Mouse (Mus musculus) neutrophil, adult 5-6 weeks (primary cell): ENCODE measurements around the gene Baiap2l1. TPM values are rescaled to one million over a fixed set of nuclear protein-coding genes. Genes with fewer than 3 reads are reported as not detected.

Experiments
- ATAC-seq: fragments of 151-379, 151-347 bp; 2 replicates; pipeline ENCODE4 v1.8.0; 2017; ENCODE audit warnings: mild to moderate bottlenecking, moderate TSS enrichment; ENCODE audit not compliant: insufficient number of reproducible peaks, poor library complexity, low FRiP score, severe bottlenecking; ENCODE audit errors: extremely low read depth
- total RNA-seq: library from RNA; stranded (forward); fragments of 200-1000 nt; gene quantifications from 2 replicates; pipeline ENCODE4 v1.2.3, GENCODE M21; 2017

Baiap2l1 gene
- total RNA-seq, 1 experiment from 2014 or later, result not detected

DNA sequence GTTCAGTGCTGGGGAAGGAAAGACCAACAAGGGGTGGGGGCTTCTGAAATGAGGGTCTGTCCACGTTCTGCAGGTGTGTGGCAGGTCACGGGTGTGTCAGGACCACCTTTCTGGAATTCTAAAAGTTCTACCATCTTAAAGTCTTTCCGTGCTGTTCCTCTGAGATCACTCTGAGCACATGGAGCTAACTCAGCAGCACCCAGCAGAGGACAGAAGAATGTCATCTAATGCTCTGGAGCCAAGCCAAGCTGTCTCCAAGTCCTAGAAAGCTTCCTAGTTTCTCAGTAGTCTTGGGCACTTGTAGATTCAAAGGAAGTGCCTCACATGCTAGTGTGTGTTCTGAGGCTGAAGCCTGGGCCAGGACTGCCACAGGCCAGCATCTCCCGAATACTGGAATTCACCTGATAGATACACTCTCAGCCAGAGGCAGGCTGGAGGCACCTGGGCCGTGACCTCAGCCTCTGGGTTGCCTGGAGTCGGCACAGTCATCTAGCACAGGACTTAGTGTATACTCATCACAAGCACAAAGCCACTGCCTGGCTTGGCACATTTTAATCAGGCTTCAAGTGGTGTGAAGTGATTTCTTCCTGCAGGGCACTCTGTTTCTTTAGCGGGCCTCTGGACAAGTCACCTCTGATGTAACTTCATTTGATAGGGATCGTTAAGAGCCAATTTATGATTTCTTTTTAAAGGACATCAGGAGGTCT is 90.2 kb downstream of the Baiap2l1 start:
- no peak for ATAC-seq

DNA sequence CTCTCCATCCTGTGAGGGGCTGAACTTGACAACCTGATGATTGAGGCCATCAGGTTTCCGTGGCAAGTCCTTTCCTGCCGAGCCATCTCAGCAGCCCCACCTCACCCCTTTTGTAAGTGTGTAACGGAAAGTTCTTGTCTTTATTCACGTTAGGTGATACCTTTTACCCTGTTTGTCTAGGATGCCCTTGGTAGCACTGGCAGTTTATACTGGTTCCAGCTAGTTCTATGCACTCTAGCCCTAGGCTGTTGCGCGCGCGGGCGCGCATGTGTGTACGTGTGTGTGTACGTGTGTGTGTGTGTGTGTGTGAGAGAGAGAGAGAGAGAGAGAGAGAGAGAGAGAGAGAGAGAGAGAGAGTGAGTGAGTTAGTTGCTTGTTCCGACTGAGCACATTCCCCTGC is 94.4 kb downstream of the Baiap2l1 start:
- ATAC-seq, result no peak

GRCm38 (mm10) chr5:144263082-144263481 is 94.8 kb downstream of the Baiap2l1 start:
- ATAC-seq, result no peak

DNA sequence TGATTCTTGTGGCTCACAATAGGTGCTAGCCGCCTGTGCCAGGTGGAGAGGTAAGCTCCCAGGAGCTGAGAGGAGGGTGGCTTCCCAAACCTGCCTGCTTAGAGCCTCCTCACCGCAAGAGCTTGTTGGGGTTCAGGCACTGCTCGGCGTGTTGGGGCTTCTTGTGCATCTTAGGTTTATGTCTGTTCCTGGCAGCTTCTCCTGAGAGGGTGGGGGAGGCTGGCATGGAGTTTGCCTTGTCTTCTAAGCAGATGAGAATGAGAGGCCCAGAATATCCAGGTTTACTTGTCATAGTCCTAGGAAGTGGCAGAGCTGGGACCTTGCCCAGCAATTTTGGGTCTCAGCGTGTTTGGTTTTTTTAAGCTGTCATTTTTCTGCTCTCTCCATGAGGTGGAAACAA is 96.1 kb downstream of the Baiap2l1 start:
- ATAC-seq, result no peak

- ATAC-seq, result no peak
Observed at GRCm38 (mm10) chr5:144261309-144261708, 96.6 kb downstream of the Baiap2l1 start.

DNA sequence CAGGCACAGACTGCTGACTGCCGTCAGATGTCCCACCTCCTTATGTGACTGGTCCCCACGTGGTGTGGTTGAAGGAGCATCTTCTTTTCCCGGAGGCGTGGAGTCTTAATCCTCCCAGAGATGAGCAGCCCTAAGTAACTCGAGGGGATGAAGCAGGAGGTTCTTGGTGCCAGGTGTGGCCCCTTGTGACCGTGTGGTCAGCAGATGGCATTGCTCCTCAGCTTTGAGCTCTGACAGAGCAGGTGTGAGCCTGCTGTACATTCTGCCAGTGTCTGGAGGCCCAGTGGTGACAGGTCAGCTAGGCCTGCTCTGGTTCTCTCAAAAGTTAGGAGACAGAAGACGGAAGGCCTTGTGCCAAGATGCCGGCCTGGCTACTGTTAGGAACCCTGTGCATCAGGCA is 97.4 kb downstream of the Baiap2l1 start:
- ATAC-seq, result no peak

DNA sequence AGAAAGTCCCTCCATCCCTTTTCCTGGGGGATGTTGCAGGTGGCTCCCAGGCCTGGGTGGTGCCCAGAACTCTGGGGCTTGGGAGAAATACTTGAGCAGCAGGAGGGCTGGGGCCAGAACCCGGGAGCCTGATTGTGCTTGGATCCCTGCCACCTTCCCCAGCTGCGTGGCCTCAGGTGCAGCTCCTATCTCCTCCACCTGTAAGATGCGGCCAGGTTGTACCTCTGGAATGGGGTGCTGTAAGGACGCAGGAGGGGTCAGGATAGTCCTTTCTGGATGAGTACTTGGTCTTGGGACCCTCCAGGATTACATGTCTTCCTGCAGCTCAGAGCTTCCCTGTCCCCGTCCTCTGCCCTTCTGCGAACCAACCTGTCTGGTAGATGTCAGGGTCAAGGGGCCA is 98.7 kb downstream of the Baiap2l1 start:
- no peak for ATAC-seq

GRCm38 (mm10) chr5:144258687-144259086 is 99.2 kb downstream of the Baiap2l1 start:
- ATAC-seq, result no peak

GRCm38 (mm10) chr5:144258131-144258611 is 99.7 kb downstream of the Baiap2l1 start:
- no peak for ATAC-seq

DNA sequence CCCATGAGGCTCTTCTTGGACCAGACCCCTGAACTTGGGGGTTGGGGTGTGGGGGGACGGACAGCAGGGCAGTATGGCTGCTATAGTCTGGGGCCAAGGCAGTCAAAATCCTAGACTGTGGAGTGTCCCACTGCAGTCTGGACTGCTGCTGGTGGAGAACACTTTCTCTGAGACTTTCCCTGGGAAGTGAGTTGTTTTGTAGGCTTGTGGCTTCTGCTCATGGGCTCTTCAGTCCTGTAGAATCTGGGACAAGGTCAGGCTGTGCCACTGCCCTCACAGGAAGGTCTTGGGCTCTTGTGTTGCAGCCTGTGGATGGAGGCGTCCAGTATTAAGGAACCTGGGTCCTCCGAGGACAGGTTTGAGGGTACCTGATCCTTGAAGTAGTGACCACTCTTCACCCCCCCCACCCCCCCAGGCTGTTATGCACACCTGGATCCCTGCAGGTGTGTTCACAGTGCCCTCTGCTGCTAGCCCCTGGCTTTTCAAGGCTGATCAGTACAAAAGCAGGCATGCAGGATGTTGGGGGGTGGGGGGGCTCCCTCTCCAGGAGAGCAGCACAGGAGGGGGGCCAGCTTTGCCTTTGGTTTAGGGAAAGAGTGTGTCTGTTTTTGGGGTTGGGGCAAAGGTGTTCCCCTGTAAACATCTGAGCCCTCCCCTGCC is 100.3 kb downstream of the Baiap2l1 start:
- ATAC-seq, result no peak

GRCm38 (mm10) chr5:144256888-144257287 is 101.0 kb downstream of the Baiap2l1 start:
- no peak for ATAC-seq

GRCm38 (mm10) chr5:144256541-144256870 is 101.4 kb downstream of the Baiap2l1 start:
- ATAC-seq, result no peak

DNA sequence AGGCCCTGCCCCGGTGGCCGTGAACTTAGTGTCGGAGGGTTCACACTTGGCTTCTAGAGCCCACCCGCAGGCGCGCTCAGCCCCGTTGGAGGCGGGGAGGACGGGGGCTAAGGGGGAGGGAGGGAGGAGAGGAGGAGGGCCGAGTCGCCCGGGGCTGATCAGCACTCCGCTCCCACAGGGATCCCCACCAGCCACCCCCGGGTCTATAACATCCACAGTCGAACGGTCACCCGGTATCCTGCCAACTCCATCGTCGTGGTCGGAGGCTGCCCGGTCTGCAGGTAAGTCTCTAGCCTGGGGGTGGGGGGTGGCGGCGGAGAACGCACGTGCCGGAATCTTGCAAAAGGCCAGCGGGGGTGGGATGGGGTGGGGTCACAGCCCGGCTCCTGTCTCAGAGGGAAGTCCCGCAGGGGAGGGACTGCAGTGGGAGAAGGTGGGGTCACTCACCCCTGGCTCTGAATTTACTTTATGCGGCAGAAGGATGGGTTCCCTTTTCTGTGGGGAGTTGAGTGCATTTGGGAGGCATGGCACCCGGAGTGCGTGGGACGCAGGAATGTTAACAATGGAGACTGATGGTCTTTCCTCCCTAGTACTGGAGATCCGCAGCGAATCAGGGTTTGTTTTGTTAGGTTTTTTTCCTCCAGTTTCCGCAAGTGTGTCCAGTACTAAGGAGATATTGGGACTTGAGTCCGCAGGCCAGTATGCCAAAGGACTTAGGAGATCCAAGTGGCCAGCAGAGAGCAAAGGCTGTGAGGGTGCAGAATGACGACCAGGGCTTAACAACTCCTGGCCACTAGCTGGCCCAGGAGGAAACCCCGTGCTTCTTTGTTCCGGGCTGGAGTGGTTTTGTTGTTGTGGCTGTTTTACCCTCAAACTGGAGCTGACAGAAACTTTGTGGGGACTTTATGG is 102.0 kb downstream of the Baiap2l1 start:
- ATAC-seq, result peak; percentile 30; the same call in 1 of the 2 replicates

GRCm38 (mm10) chr5:144254811-144255631 is 102.9 kb downstream of the Baiap2l1 start:
- peak; percentile 45 for ATAC-seq

- no peak; the same call in 1 of the 2 replicates for ATAC-seq
Observed at GRCm38 (mm10) chr5:144254122-144254810, 103.6 kb downstream of the Baiap2l1 start.

DNA sequence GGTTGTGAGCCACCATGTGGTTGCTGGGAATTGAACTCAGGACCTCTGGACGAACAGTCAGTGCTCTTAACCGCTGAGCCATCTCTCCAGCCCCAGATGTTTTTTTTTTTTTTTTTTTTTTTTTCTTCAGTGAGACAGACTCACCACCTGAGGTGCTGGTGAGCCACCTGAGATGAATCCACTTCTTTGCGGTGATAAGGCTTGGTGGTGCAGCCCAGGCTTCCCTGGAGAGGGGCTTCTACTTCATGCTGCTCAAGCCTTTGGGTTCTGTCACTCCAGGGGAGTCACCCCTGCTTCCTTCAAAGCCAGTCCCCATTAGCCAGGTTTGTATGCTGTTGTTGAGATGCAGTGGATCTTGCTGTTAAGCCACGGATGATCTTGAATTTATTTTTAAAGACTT is 104.7 kb downstream of the Baiap2l1 start:
- no peak for ATAC-seq

DNA sequence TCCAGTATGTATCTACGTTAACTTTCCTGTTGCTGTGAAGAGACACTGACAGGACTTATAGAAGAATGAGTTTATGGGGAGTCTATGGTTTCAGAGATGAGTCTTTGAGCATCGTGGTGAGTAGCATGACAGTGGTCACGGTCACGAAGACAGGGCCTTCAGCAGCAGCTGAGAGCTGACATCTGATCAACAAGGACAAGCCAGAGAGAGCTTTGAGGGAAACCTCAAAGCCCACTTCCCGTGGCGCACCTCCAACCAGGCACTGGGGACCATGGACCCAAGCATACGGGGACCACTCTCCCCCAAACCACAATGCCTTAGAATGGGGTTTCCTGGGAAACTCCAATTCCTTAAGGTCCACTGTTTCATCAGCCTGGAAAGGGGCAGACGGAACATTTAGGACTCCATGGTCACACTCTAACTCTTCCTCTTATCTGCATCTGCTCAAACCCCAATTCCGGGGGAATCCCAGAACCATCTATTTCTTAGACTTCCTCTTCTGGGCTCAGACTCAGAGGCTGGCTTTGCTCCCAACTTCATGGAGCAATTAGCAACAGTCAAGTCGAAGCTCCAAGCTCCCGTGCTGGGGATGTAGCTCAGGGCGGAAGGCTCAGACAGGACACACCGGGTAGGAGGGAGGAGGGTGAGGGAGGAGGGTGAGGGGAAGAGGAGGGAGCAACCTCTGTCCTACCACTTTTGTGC is 105.9 kb downstream of the Baiap2l1 start:
- no peak for ATAC-seq

- no peak for ATAC-seq
Observed at GRCm38 (mm10) chr5:144249871-144250270, 108.0 kb downstream of the Baiap2l1 start.
